Mouse (Mus musculus) limb, embryonic 10.5 days (tissue): ENCODE data around the gene Borcs6. TPM values are rescaled to one million over a fixed set of nuclear protein-coding genes. Genes with fewer than 3 reads are reported as not detected.

Experiments used
- DNase-seq: peaks from one replicate; pipeline ENCODE4 v3.0.0-alpha.2; 2017; ENCODE audit warnings: low spot score
- H3K27ac ChIP-seq: fragments of 300-500 bp; sonication (generic); 2 replicates; pipeline ENCODE4 v1.5.1; 2016; ENCODE audit warnings: mild to moderate bottlenecking
- H3K27me3 ChIP-seq: fragments of 300-500 bp; sonication (generic); 2 replicates; pipeline ENCODE4 v1.6.1; 2016; ENCODE audit warnings: low read depth, mild to moderate bottlenecking; ENCODE audit not compliant: poor library complexity, severe bottlenecking
- H3K36me3 ChIP-seq: fragments of 300-500 bp; sonication (generic); 2 replicates; pipeline ENCODE4 v1.6.1; 2016; ENCODE audit warnings: mild to moderate bottlenecking, moderate library complexity
- H3K4me1 ChIP-seq: fragments of 300-500 bp; sonication (generic); 2 replicates; pipeline ENCODE4 v1.6.1; 2016
- H3K4me3 ChIP-seq: fragments of 300-500 bp; sonication (generic); 2 replicates; pipeline ENCODE4 v1.5.1; 2016; ENCODE audit warnings: mild to moderate bottlenecking, moderate library complexity
- H3K9me3 ChIP-seq: fragments of 300-500 bp; sonication (generic); replicated peaks from 2 replicates; pipeline ENCODE4 v1.6.1; 2016; ENCODE audit warnings: mild to moderate bottlenecking
- WGBS: fragments of 180-500 bp; shearing (Covaris S2); methylation state at CpG from one replicate; pipeline ENCODE4 v1.1.7; 2016; 5-methylcytosine and 5-hydroxymethylcytosine counted together
- polyA plus RNA-seq: library from polyadenylated mRNA; unstranded; fragments of >200 nt; fragmentation: Nextera tagmentation; extraction: Ambion mirVana; gene quantifications from 2 replicates; pipeline ENCODE4 v1.2.1, GENCODE M21; 2016

The Borcs6 gene
- polyA plus RNA-seq, 1 experiment from 2014 or later: 6.0 TPM

DNA sequence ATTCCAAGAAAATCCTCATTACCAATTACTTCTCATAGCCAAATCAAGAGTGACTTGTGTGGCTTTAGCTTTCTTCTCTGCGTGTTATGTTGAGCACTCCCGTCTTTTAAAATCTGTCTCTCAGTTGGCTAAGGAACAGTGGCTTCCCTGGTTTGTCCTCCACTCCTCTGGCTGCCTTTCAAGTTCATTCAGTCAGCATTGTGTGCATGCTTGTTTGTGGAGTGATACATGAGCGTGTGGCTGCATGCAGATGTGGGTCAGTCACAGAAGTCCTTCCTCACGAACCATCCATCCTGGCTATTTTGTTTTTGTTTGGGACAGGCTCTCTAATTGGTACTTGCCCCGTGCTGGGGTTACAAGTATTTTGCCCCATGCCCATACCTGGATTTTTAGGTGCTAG, 17.1 kb downstream of the Borcs6 start:
- no peak overlapping the region for H3K27ac ChIP-seq
- WGBS: 82% methylated on average over 5 of the region's 5 CpGs
- no peaks in the 10 kb centered on the region for H3K9me3 ChIP-seq
- no peak overlapping the region for H3K4me3 ChIP-seq
- H3K36me3 ChIP-seq: no peaks in the 10 kb centered on the region
- DNase-seq: no peak
- H3K27me3 ChIP-seq: no peaks in the 10 kb centered on the region
- peaks cover 46% of the 10 kb centered on the region for H3K4me1 ChIP-seq

DNA sequence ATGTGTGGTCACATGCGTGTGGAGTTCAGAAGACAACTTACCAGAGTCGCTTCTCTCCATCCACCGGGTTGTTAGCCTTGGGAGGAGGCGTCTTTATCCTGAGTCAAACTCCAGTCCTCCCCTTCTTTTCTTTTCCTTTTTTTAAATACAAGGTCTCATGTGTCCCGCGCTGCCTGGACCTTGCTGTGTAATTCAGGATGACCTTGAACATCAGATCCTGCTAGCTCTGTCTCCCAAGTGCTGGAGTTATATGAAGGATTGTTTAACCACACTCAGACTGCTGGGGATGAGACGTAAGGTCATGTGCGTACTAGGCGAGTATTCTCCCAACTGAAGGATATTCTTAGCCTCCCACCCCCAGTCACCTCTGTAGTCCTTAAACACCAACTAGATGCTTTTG, 17.8 kb downstream of the Borcs6 start:
- no peaks in the 10 kb centered on the region for H3K36me3 ChIP-seq
- 90% methylated on average over 9 of the region's 9 CpGs for WGBS

DNA sequence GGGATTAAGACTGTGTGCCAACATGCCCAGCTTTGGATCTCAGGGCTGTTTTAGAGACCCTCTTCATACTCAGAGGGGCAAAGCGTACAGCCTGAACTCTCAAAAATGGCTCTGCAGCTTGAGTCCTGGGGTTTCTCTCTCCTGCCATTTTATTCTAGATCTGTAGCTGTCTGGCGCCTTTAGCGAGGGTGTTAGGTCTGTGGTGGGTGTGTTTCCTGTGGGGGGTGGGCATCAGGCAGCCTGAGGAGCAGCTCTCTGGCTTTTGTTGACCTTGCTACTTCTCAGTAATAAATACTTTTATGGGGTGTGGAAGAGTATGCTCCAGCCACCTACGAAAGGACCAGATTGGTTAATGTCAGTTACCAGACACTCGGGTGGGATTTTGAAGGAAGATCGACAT, 18.5 kb downstream of the Borcs6 start:
- no peak for DNase-seq
- WGBS: 65% methylated on average over 6 of the region's 6 CpGs

More for the DNA sequence above, 17.8 kb downstream of the Borcs6 start:
- H3K4me3 ChIP-seq: no peak overlapping the region
- H3K27me3 ChIP-seq: no peaks in the 10 kb centered on the region
- H3K9me3 ChIP-seq: no peaks in the 10 kb centered on the region
- H3K4me1 ChIP-seq: peaks cover 41% of the 10 kb centered on the region
- no peak for DNase-seq
- no peak overlapping the region; the same call in 1 of the 2 replicates for H3K27ac ChIP-seq

DNA sequence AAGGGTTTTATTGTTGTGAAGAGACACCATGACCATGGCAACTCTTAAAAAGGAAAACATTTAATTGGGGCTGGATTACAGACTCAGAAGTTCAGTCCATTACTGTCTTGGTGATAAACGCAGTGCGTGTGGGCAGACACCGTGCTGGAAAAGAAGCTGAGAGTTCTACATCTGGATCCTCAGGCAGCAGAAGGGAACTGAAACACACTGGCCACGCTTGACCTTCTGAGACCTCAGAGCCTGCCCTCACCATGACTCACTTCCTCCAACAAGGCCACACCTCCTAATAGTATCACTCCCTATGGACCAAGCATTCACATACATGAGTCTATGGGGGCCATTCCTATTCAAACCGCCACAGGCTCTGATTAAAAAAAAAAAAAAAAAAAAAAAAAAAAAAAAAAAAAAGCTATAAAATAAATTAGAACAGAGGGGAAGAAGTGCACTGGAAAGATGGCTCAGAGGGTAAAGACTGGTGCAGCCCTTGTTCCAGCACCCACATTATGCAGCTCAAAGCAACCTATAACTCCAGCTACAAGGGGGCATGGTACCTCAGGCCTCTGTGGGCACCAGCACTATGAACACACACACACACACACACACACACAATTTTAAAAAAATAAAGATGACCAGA, 19.4 kb downstream of the Borcs6 start:
- Histone ChIP-seq H3K4me1 (peaks cover 28% of the 10 kb centered on the region), H3K9me3 (no peaks in the 10 kb centered on the region), H3K36me3 (no peaks in the 10 kb centered on the region), H3K27me3 (no peaks in the 10 kb centered on the region), H3K27ac (no peak overlapping the region), H3K4me3 (no peak overlapping the region)
- DNase-seq: no peak
- WGBS: 63% methylated on average over 5 of the region's 5 CpGs

More for the DNA sequence above, 18.5 kb downstream of the Borcs6 start:
- no peaks in the 10 kb centered on the region for H3K27me3 ChIP-seq
- no peaks in the 10 kb centered on the region for H3K9me3 ChIP-seq
- no peaks in the 10 kb centered on the region for H3K36me3 ChIP-seq
- no peak overlapping the region; the same call in 1 of the 2 replicates for H3K27ac ChIP-seq
- no peak overlapping the region for H3K4me3 ChIP-seq
- peaks cover 33% of the 10 kb centered on the region for H3K4me1 ChIP-seq

DNA sequence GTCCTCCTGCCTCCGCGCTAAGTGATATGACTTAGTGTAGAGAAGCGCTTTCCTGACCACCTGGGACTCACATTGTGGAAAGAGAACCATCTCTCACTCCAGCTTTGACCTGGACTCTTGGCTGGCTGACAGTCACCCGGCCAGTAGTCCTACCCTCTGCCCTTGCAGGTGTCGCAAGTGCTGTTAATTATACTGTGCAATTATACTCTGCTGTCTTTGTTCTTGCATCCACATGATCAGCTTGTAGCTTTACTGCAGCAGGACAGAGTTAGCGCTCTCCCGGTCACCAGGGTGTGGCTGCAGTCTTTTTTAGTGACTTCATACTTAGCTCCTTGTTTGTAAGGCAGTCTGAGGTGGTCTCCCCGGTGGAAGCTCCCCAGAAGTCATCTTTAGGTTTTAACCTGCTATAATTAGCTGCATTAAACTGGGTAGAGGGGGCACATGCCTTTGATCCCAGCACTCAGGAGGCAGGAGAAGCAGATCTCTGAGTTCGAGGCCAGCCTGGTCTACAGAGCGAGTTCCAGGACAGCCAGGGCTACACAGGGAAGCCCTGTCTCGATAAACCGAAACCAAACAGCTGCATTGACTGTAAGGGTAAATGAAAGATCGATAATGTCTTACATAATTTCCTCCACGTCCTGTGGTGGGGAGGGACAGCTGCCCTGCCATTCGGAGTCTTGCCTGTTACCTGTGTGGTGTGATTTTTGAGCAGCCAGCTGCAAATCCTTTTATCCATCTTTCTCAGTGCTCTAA, 20.8 kb downstream of the Borcs6 start:
- Histone ChIP-seq H3K4me1 (peaks cover 19% of the 10 kb centered on the region), H3K27me3 (no peaks in the 10 kb centered on the region)
- WGBS: 82% methylated on average over 15 of the region's 15 CpGs

DNA sequence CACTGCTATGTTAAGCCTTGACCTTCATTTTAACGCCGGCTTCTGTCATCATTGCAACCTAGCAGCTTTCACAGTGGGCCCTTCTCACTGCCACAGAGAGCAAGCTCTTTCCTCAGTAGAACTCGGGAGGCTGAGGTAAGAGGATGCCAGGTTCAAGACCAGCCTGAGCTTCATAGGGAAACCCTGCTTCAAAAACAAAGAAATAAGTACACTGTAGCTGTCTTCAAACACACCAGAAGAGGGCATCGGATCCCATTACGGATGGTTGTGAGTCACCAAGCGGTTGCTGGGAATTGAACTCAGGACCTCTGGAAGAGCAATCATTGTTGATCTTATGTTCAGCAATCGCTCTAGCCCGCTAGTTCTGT, 21.3 kb downstream of the Borcs6 start:
- no peaks in the 10 kb centered on the region for H3K9me3 ChIP-seq
- H3K4me3 ChIP-seq: no peak overlapping the region
- DNase-seq: no peak
- H3K27me3 ChIP-seq: no peaks in the 10 kb centered on the region
- peaks cover 19% of the 10 kb centered on the region for H3K4me1 ChIP-seq
- no peak overlapping the region for H3K27ac ChIP-seq
- H3K36me3 ChIP-seq: no peaks in the 10 kb centered on the region
- 91% methylated on average over 8 of the region's 8 CpGs for WGBS

More for the DNA sequence above, 20.8 kb downstream of the Borcs6 start:
- no peaks in the 10 kb centered on the region for H3K9me3 ChIP-seq
- DNase-seq: no peak
- H3K36me3 ChIP-seq: no peaks in the 10 kb centered on the region
- H3K27ac ChIP-seq: no peak overlapping the region
- H3K4me3 ChIP-seq: no peak overlapping the region

DNA sequence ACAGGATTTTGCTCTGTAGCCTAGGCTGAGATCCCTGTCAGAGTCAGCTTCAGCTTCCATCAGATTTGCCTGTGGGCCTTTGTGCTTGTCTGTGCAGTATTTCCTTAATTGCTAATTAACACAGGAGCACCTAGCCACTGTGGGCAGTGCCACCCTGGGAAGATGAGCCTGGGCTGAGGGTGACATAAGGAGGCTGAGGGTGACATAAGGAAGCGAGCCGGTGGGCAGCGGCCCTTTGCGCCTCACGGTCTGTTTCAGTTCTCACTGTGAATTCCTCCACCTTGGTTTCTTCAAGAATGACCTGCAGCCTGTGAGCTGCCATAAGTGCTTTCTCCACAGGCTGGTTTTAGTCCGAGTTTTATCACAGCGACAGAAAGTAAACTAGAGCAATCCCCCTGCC, 22.1 kb downstream of the Borcs6 start:
- Histone ChIP-seq H3K4me3 (no peak overlapping the region), H3K9me3 (no peaks in the 10 kb centered on the region), H3K27me3 (no peaks in the 10 kb centered on the region), H3K36me3 (no peaks in the 10 kb centered on the region), H3K27ac (no peak overlapping the region), H3K4me1 (peaks cover 23% of the 10 kb centered on the region)
- no peak for DNase-seq
- WGBS: 88% methylated on average over 7 of the region's 7 CpGs

DNA sequence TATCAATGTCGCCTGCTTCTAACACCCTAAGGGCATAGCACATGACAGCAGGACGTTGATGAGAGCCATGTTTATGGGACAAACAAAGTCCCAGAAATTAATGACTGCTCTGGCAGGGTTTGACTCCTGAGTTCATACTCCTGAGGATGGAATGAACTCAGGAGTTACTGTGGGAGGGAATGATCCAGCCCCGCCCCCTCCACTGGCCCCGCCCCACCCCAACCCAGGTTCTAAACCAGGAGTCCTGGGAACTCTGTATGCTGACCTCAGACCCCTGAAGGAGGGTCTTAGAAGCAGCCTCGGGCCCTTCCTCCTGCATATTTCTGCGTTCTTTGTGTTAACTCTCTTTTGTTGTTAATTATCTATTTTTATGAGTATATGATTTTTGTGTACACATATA, 26.1 kb downstream of the Borcs6 start:
- Histone ChIP-seq H3K4me1 (peaks cover 42% of the 10 kb centered on the region), H3K27ac (no peak overlapping the region), H3K36me3 (peaks cover 13% of the 10 kb centered on the region), H3K4me3 (no peak overlapping the region), H3K9me3 (no peaks in the 10 kb centered on the region), H3K27me3 (no peaks in the 10 kb centered on the region)
- DNase-seq: no peak
- 64% methylated on average over 6 of the region's 6 CpGs for WGBS

DNA sequence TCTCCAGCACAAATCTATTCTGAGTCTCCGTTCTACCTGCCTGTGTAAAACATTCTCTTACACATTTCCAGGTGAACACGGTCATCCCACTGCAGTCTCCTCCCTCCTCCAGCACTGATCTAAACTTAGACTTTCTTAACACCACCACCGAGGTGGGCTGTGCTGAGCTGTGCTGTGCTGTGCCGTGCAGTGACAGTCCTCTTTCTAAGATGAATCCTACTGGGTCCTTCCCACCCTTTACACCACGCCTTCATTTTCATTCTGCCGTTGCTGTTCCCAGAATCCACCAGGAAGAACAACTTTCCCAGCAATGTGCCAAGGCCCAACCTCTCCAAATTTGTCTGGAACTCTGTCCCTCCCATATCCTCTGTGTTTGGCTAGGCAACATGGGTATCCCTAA, 26.9 kb downstream of the Borcs6 start:
- 61% methylated on average over 6 of the region's 6 CpGs for WGBS
- Histone ChIP-seq H3K9me3 (no peaks in the 10 kb centered on the region), H3K27ac (peak overlapping the region; percentile 47; the same call in 1 of the 2 replicates), H3K4me3 (no peak overlapping the region), H3K36me3 (peaks cover 21% of the 10 kb centered on the region), H3K27me3 (no peaks in the 10 kb centered on the region), H3K4me1 (peaks cover 42% of the 10 kb centered on the region)
- DNase-seq: no peak

DNA sequence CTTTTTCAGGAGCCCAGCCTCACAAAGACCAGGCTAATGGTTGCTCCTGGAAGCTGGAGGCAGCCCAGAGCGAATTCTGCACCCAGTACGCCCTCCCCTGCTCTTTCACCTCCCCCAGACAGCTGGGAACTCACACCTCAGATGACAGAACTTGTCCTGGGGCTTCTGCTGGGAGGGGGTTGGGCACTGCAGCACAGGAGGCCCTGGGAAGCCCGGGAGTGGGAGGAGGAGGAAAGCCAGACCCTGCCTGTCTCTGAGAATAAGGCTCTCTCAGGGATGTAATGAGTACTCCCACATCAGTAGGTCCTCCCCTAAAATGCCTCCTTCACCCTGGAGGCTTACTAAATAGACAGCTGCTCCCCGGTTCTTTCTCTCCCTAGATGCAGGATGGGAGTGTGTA, 27.6 kb downstream of the Borcs6 start:
- WGBS: 23% methylated on average over 4 of the region's 4 CpGs
- DNase-seq: no peak
- H3K9me3 ChIP-seq: no peaks in the 10 kb centered on the region
- H3K4me3 ChIP-seq: peak overlapping the region; percentile 100; the same call in 1 of the 2 replicates
- peaks cover 28% of the 10 kb centered on the region for H3K36me3 ChIP-seq
- peak overlapping the region; percentile 47; the same call in 1 of the 2 replicates for H3K27ac ChIP-seq
- no peaks in the 10 kb centered on the region for H3K27me3 ChIP-seq
- H3K4me1 ChIP-seq: peaks cover 49% of the 10 kb centered on the region

DNA sequence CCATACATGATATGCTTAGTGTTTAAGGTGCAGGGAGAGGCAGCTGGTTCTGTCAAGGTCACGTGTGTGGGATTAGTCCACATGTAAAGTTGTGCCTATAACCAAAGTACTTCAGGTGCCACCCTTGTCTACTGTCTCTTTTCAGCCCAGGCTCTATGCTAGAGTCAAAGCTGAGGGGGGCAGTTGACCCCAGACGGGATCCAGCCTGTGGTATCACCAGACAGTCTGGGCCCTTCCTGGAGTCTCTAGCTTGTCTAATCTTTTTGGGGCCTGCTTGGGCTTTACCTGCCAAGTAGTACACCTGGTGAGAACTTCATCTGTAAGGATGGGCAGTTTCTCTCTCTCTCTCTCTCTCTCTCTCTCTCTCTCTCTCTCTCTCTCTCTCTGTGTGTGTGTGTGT, 28.1 kb downstream of the Borcs6 start:
- H3K4me1 ChIP-seq: peaks cover 49% of the 10 kb centered on the region
- H3K9me3 ChIP-seq: no peaks in the 10 kb centered on the region
- H3K36me3 ChIP-seq: peaks cover 30% of the 10 kb centered on the region
- peak overlapping the region; percentile 100 for H3K4me3 ChIP-seq
- H3K27ac ChIP-seq: peak overlapping the region; percentile 100
- no peaks in the 10 kb centered on the region for H3K27me3 ChIP-seq
- 69% methylated on average over 2 of the region's 2 CpGs for WGBS
- no peak for DNase-seq

DNA sequence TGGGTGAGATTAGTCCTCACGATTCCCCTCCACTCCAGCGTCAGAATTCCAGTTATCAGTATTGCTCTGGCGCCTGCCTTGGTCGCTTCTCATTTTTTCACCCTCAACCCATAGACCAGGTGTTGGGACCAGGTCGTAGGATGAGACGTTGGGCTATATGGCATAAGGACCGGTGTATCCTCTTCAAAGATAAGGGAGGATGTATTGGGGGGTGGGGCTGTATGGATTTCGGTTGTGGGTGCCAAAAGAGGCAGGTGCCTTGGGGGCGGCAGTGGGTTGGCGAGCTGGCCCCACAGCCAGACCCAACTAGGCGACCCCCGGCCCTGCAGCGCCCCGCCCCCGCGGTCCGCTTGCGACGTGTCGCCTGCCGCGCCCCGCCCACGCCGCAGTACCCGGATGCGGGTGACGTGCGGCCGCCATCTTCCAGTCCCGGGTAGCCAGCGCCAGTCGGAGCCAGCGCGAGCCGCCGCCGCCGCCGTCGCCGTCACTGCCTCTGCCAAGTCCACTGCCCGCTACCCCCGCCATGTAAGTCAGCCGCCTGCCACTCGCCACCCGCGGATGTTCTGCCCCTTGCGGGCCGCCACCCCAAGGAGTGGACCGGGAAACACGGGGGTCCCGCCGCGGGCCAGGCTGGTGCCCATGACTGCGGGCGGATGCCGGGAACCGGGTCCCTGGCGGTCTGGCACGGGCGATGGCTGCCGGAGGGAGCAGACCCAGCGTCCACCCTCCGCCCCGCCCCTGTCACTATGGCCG, 28.8 kb downstream of the Borcs6 start, which contains the start of gene Vamp2:
Gene Vamp2 (plus strand): TSS at position 388 of the 753 bp plus-strand sequence.
- peaks cover 34% of the 10 kb centered on the region for H3K36me3 ChIP-seq
- no peaks in the 10 kb centered on the region for H3K27me3 ChIP-seq
- peak; percentile 98 for DNase-seq
- H3K4me3 ChIP-seq: peak within 1 kb of the TSS; percentile 100
- H3K4me1 ChIP-seq: peaks cover 49% of the 10 kb centered on the region
- WGBS: under 1% methylated on average over 65 of the region's 67 CpGs
- no peaks in the 10 kb centered on the region for H3K9me3 ChIP-seq
- H3K27ac ChIP-seq: peak within 1 kb of the TSS; percentile 100
